Mouse (Mus musculus) MEL (cell line): ENCODE measurements around the gene Speg.

Experiments
- CTCF ChIP-seq, 3 experiments: IDR thresholded peaks in 2 of 3; conservative IDR thresholded peaks in 1 of 3; 2 replicates each; pipeline ENCODE4 v1.5.1; 2011 to 2012; ENCODE audit warnings: low read length in 3 of 3, low read depth in 2 of 3, mild to moderate bottlenecking in 2 of 3, improper control_type of control experiment in 1 of 3, inconsistent platforms in 1 of 3, mixed read lengths in 1 of 3, moderate library complexity in 1 of 3; ENCODE audit not compliant: control insufficient read depth in 1 of 3, insufficient read depth in 1 of 3, poor library complexity in 1 of 3, severe bottlenecking in 1 of 3
- E2F4 ChIP-seq: IDR thresholded peaks from 2 replicates; pipeline ENCODE4 v1.6.1; 2011; ENCODE audit warnings: low read depth, low read length, improper control_type of control experiment, borderline replicate concordance
- EP300 ChIP-seq, 2 experiments: IDR thresholded peaks; 2 replicates each; pipeline ENCODE4 v1.6.1; 2011; ENCODE audit warnings: improper control_type of control experiment in 2 of 2, low read length in 2 of 2, low read depth in 1 of 2, mild to moderate bottlenecking in 1 of 2
- GATA1 ChIP-seq: IDR thresholded peaks from 2 replicates; pipeline ENCODE4 v1.6.1; 2011; ENCODE audit warnings: low read depth, low read length, improper control_type of control experiment
- HCFC1 ChIP-seq: IDR thresholded peaks from 2 replicates; pipeline ENCODE4 v1.6.1; 2012; ENCODE audit warnings: low read depth, mild to moderate bottlenecking, inconsistent platforms, low read length, improper control_type of control experiment, moderate library complexity
- MEF2A ChIP-seq: IDR thresholded peaks from 2 replicates; pipeline ENCODE4 v1.6.1; 2014; ENCODE audit warnings: low read depth, mild to moderate bottlenecking, inconsistent platforms, low read length, improper control_type of control experiment; ENCODE audit not compliant: poor library complexity, insufficient replicate concordance, severe bottlenecking; ENCODE audit errors: extremely low read depth
- POLR2A ChIP-seq, 2 experiments: IDR thresholded peaks; 2 replicates each; pipeline ENCODE4 v1.6.1; 2011 to 2012; ENCODE audit warnings: low read length in 2 of 2, mild to moderate bottlenecking in 2 of 2, control low read depth in 1 of 2, improper control_type of control experiment in 1 of 2, low read depth in 1 of 2, moderate library complexity in 1 of 2; ENCODE audit not compliant: control insufficient read depth in 1 of 2, insufficient read depth in 1 of 2, poor library complexity in 1 of 2
- POLR2AphosphoS5 ChIP-seq: IDR thresholded peaks from 2 replicates; pipeline ENCODE4 v1.6.1; 2012; ENCODE audit warnings: low read depth, borderline replicate concordance, mild to moderate bottlenecking, inconsistent platforms, low read length, moderate library complexity, mixed read lengths
- RAD21 ChIP-seq: IDR thresholded peaks from 2 replicates; pipeline ENCODE4 v1.6.1; 2011; ENCODE audit warnings: mild to moderate bottlenecking, low read depth, low read length, improper control_type of control experiment
- TAL1 ChIP-seq: IDR thresholded peaks from 2 replicates; pipeline ENCODE4 v1.6.1; 2012; ENCODE audit warnings: mild to moderate bottlenecking, inconsistent platforms, low read length, moderate library complexity, mixed read lengths
- USF1 ChIP-seq: IDR thresholded peaks from 2 replicates; pipeline ENCODE4 v1.6.1; 2014; ENCODE audit warnings: low read depth, mild to moderate bottlenecking, inconsistent platforms, low read length, improper control_type of control experiment, moderate library complexity
- ZMIZ1 ChIP-seq: IDR thresholded peaks from 2 replicates; pipeline ENCODE4 v1.6.1; 2012; ENCODE audit warnings: low read depth, mild to moderate bottlenecking, inconsistent platforms, low read length, improper control_type of control experiment, moderate library complexity

GRCm38 (mm10) chr1:75405547-75405946 is 30.4 kb downstream of the Speg start:
- TF ChIP-seq POLR2A (IDR thresholded peaks at IDR 0.05; ENCODE audit: control insufficient read depth in 1 of 2, insufficient read depth in 1 of 2, low read depth in 1 of 2, low read length in 2 of 2, poor library complexity in 1 of 2), result no peak
- no peak for TF ChIP-seq MEF2A
- no peak for TF ChIP-seq CTCF (IDR thresholded peaks at IDR 0.05 in 2 of 3, conservative IDR thresholded peaks at IDR 0.05 in 1 of 3; ENCODE audit: control insufficient read depth in 1 of 3, insufficient read depth in 1 of 3, low read depth in 2 of 3, low read length in 3 of 3, poor library complexity in 1 of 3, severe bottlenecking in 1 of 3)
- no peak for TF ChIP-seq TAL1
- no peak for TF ChIP-seq ZMIZ1
- no peak for TF ChIP-seq HCFC1
- TF ChIP-seq EP300 (IDR thresholded peaks at IDR 0.05; ENCODE audit: low read depth in 1 of 2, low read length in 2 of 2), result no peak
- no peak for TF ChIP-seq E2F4
- no peak for TF ChIP-seq POLR2AphosphoS5
- TF ChIP-seq GATA1, result no peak
- no peak for TF ChIP-seq RAD21
- TF ChIP-seq USF1, result no peak
